Mouse (Mus musculus): ENCODE measurements around the gene Cabp4.

GRCm38 (mm10) chr19:4104675-4105194, 39.1 kb downstream of the Cabp4 start:
- TF ChIP-seq EP300 (IDR thresholded peaks at IDR 0.05; ENCODE audit: insufficient read depth, low read depth, low read length), result no peak
- no peak for TF ChIP-seq POLR2A (IDR thresholded peaks at IDR 0.05; ENCODE audit: insufficient read depth, low read depth, low read length)
- TF ChIP-seq CTCF (IDR thresholded peaks at IDR 0.05), result no peak
